Mouse (Mus musculus): Measurements from ENCODE around the gene Larp6. TPM values are rescaled to one million over a fixed set of nuclear protein-coding genes. Genes with fewer than 3 reads are reported as not detected.

The Larp6 gene
- 1.3 and 1.5 TPM in 2 replicates for polyA plus RNA-seq (2012; rRNA removed)

- no peaks in the 10 kb centered on the region for H3K36me3 ChIP-seq (ENCODE audit: control insufficient read depth, insufficient read depth, low read length)
- WGBS: 6% methylated on average over 50 of the region's 66 CpGs
- no peak for DNase-seq (ENCODE audit: low read depth in 1 of 2, low spot score in 2 of 2)
- peak within 1 kb of the TSS; percentile 25; the same call in 1 of the 2 replicates for H3K27ac ChIP-seq (ENCODE audit: insufficient read depth, low read length)
- H3K4me3 ChIP-seq (ENCODE audit: extremely low read depth, insufficient read depth, insufficient read length): peak within 1 kb of the TSS; percentile 39; the same call in 1 of the 2 replicates
- H3K4me1 ChIP-seq (ENCODE audit: control insufficient read depth, insufficient read depth, insufficient read length): no peaks in the 10 kb centered on the region; the same call in 1 of the 2 replicates
- H3K27me3 ChIP-seq (ENCODE audit: control insufficient read depth, insufficient read depth, low read length): peaks cover 8% of the 10 kb centered on the region
- TF ChIP-seq POLR2A (IDR thresholded peaks at IDR 0.05; ENCODE audit: low read depth, low read length) (no peak), CTCF (IDR thresholded peaks at IDR 0.05; ENCODE audit: extremely low read depth, insufficient read depth, insufficient read length, insufficient replicate concordance) (no peak)
These were observed at the start of gene Larp6 for GRCm38 (mm10) chr9:60712771-60713541. Larp6 (plus strand) TSS chr9:60712989.

DNA sequence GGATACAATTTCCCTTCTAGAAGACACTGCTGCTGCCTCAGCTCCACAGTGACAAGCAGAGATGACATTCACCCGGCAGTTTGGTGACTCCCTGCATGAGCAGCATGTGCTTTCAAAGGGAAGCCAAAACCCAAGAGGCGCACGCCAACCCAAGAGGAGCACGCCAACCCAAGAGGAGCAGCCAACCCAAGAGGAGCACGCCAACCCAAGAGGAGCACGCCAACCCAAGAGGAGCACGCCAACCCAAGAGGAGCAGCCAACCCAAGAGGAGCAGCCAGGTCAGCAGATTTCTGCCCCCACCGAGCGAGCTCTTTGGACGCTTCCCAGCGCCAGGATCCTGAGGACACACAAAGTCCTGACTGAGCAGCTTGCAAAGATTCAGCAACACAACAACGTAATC is 48.4 kb upstream of the Larp6 start:
- Histone ChIP-seq H3K4me3 (ENCODE audit: extremely low read depth, insufficient read depth, insufficient read length) (no peak overlapping the region), H3K36me3 (ENCODE audit: control insufficient read depth, insufficient read depth, low read length) (no peaks in the 10 kb centered on the region), H3K4me1 (ENCODE audit: control insufficient read depth, insufficient read depth, insufficient read length) (no peaks in the 10 kb centered on the region), H3K27ac (ENCODE audit: insufficient read depth, low read length) (no peak overlapping the region), H3K27me3 (ENCODE audit: control insufficient read depth, insufficient read depth, low read length) (no peaks in the 10 kb centered on the region)
- 93% methylated on average over 12 of the region's 12 CpGs for WGBS
- TF ChIP-seq CTCF (IDR thresholded peaks at IDR 0.05; ENCODE audit: extremely low read depth, insufficient read depth, insufficient read length, insufficient replicate concordance) (no peak), POLR2A (IDR thresholded peaks at IDR 0.05; ENCODE audit: low read depth, low read length) (no peak)
- DNase-seq (ENCODE audit: low read depth in 1 of 2, low spot score in 2 of 2): no peak

GRCm38 (mm10) chr9:60664866-60665265 is 47.9 kb upstream of the Larp6 start:
- no peak for TF ChIP-seq POLR2A (IDR thresholded peaks at IDR 0.05; ENCODE audit: low read depth, low read length)
- no peak for TF ChIP-seq CTCF (IDR thresholded peaks at IDR 0.05; ENCODE audit: extremely low read depth, insufficient read depth, insufficient read length, insufficient replicate concordance)
- DNase-seq (ENCODE audit: low read depth in 1 of 2, low spot score in 2 of 2): no peak
- Histone ChIP-seq H3K27ac (ENCODE audit: insufficient read depth, low read length) (no peak overlapping the region), H3K27me3 (ENCODE audit: control insufficient read depth, insufficient read depth, low read length) (no peaks in the 10 kb centered on the region), H3K36me3 (ENCODE audit: control insufficient read depth, insufficient read depth, low read length) (no peaks in the 10 kb centered on the region), H3K4me3 (ENCODE audit: extremely low read depth, insufficient read depth, insufficient read length) (no peak overlapping the region), H3K4me1 (ENCODE audit: control insufficient read depth, insufficient read depth, insufficient read length) (no peaks in the 10 kb centered on the region)
- 94% methylated on average over 5 of the region's 5 CpGs for WGBS

- Histone ChIP-seq H3K36me3 (ENCODE audit: control insufficient read depth, insufficient read depth, low read length) (no peaks in the 10 kb centered on the region), H3K27ac (ENCODE audit: insufficient read depth, low read length) (no peak overlapping the region), H3K27me3 (ENCODE audit: control insufficient read depth, insufficient read depth, low read length) (no peaks in the 10 kb centered on the region), H3K4me3 (ENCODE audit: extremely low read depth, insufficient read depth, insufficient read length) (no peak overlapping the region), H3K4me1 (ENCODE audit: control insufficient read depth, insufficient read depth, insufficient read length) (no peaks in the 10 kb centered on the region)
- no peak for DNase-seq (ENCODE audit: low read depth in 1 of 2, low spot score in 2 of 2)
- 92% methylated on average over 3 of the region's 3 CpGs for WGBS
- no peak for TF ChIP-seq CTCF (IDR thresholded peaks at IDR 0.05; ENCODE audit: extremely low read depth, insufficient read depth, insufficient read length, insufficient replicate concordance)
- no peak for TF ChIP-seq POLR2A (IDR thresholded peaks at IDR 0.05; ENCODE audit: low read depth, low read length)
These were observed 47.3 kb upstream of the Larp6 start for GRCm38 (mm10) chr9:60665535-60665934.

- Histone ChIP-seq H3K4me3 (ENCODE audit: extremely low read depth, insufficient read depth, insufficient read length) (no peak overlapping the region), H3K36me3 (ENCODE audit: control insufficient read depth, insufficient read depth, low read length) (no peaks in the 10 kb centered on the region), H3K4me1 (ENCODE audit: control insufficient read depth, insufficient read depth, insufficient read length) (no peaks in the 10 kb centered on the region), H3K27ac (ENCODE audit: insufficient read depth, low read length) (no peak overlapping the region), H3K27me3 (ENCODE audit: control insufficient read depth, insufficient read depth, low read length) (no peaks in the 10 kb centered on the region)
- 91% methylated on average over 6 of the region's 6 CpGs for WGBS
- TF ChIP-seq POLR2A (IDR thresholded peaks at IDR 0.05; ENCODE audit: low read depth, low read length): no peak
- TF ChIP-seq CTCF (IDR thresholded peaks at IDR 0.05; ENCODE audit: extremely low read depth, insufficient read depth, insufficient read length, insufficient replicate concordance): no peak
- no peak for DNase-seq (ENCODE audit: low read depth in 1 of 2, low spot score in 2 of 2)
These were observed 43.9 kb upstream of the Larp6 start for GRCm38 (mm10) chr9:60668886-60669285.

DNA sequence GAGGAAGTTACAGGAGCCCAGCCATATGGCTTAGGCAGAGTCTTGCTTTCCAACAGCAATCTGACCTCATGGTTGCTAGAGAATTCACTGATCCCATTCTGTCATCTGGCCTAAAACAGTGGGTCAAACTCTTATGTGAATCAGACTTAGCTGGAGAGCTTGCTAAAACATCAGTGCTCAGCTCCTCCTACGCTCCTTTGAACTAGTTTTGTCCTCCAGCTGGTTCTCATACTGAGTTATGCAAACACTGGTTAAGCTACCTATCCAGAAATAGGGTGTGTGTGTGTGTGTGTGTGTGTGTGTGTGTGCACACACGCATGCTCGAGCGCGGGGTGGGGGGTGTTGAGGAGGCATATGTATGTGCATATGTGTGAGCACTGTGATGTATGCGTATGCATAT is 40.2 kb upstream of the Larp6 start:
- no peak overlapping the region for H3K27ac ChIP-seq (ENCODE audit: insufficient read depth, low read length)
- H3K36me3 ChIP-seq (ENCODE audit: control insufficient read depth, insufficient read depth, low read length): no peaks in the 10 kb centered on the region
- TF ChIP-seq POLR2A (IDR thresholded peaks at IDR 0.05; ENCODE audit: low read depth, low read length) (no peak), CTCF (IDR thresholded peaks at IDR 0.05; ENCODE audit: extremely low read depth, insufficient read depth, insufficient read length, insufficient replicate concordance) (no peak)
- H3K4me1 ChIP-seq (ENCODE audit: control insufficient read depth, insufficient read depth, insufficient read length): no peaks in the 10 kb centered on the region
- H3K27me3 ChIP-seq (ENCODE audit: control insufficient read depth, insufficient read depth, low read length): no peaks in the 10 kb centered on the region
- H3K4me3 ChIP-seq (ENCODE audit: extremely low read depth, insufficient read depth, insufficient read length): no peak overlapping the region
- no peak for DNase-seq (ENCODE audit: low read depth in 1 of 2, low spot score in 2 of 2)
- 92% methylated on average over 6 of the region's 6 CpGs for WGBS

DNA sequence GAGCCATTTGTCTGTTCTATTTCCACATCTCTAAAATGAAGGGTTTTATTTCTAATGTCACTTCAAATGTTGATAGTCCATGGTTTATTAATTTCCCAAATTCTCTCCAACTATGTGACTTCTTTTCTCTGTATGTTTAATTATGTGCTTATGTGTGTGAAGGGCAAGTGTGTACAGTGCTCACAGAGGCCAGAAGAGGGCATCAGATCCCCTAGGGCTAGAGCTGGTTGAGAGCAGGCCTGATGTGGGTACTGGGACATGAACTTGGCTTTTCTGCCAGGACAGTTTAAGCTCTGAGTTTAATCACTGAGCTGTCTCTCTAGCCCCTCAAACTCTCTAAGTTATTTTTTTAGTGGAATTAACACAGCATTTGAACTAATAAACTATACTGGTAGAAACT is 38.0 kb upstream of the Larp6 start:
- no peak for DNase-seq (ENCODE audit: low read depth in 1 of 2, low spot score in 2 of 2)
- Histone ChIP-seq H3K4me3 (ENCODE audit: extremely low read depth, insufficient read depth, insufficient read length) (no peak overlapping the region), H3K27me3 (ENCODE audit: control insufficient read depth, insufficient read depth, low read length) (no peaks in the 10 kb centered on the region), H3K4me1 (ENCODE audit: control insufficient read depth, insufficient read depth, insufficient read length) (no peaks in the 10 kb centered on the region), H3K36me3 (ENCODE audit: control insufficient read depth, insufficient read depth, low read length) (no peaks in the 10 kb centered on the region), H3K27ac (ENCODE audit: insufficient read depth, low read length) (no peak overlapping the region)
- TF ChIP-seq POLR2A (IDR thresholded peaks at IDR 0.05; ENCODE audit: low read depth, low read length) (no peak), CTCF (IDR thresholded peaks at IDR 0.05; ENCODE audit: extremely low read depth, insufficient read depth, insufficient read length, insufficient replicate concordance) (no peak)
